Mouse (Mus musculus): ENCODE measurements at regions not wholly inside any gene's neighbourhood (a gene's known extent, or its start where the extent isn't known, plus 50 kb on each side); places are given as distances from the start of the nearest gene placed in this dataset.

GRCm38 (mm10) chr19:49115484-49115883, 909.7 kb downstream of the Sorcs3 start:
- Histone ChIP-seq H3K36me3 (ENCODE audit: control insufficient read depth in 1 of 2, insufficient read depth in 2 of 2, low read length in 2 of 2) (no peaks in the 10 kb centered on the region), H3K27ac (ENCODE audit: control insufficient read depth, low read depth, low read length) (no peak overlapping the region), H3K9me3 (replicated peaks; ENCODE audit: insufficient read depth, low read length) (no peaks in the 10 kb centered on the region), H3K79me2 (ENCODE audit: control insufficient read depth, insufficient read depth, low read length, poor library complexity) (no peaks in the 10 kb centered on the region), H3K9ac (ENCODE audit: control insufficient read depth, low read depth, low read length, poor library complexity, severe bottlenecking) (no peak overlapping the region), H3K4me1 (ENCODE audit: control insufficient read depth in 1 of 2, insufficient read depth in 2 of 2, low read length in 2 of 2) (no peaks in the 10 kb centered on the region), H3K27me3 (ENCODE audit: control insufficient read depth in 1 of 2, insufficient read depth in 2 of 2, low read length in 2 of 2) (no peaks in the 10 kb centered on the region), H3K4me3 (ENCODE audit: control insufficient read depth in 1 of 2, insufficient read depth in 1 of 2, low read depth in 2 of 2, low read length in 2 of 2) (no peak overlapping the region)
- TF ChIP-seq ELF1 (IDR thresholded peaks at IDR 0.05; ENCODE audit: low read depth, low read length): no peak
- no peak for TF ChIP-seq SIN3A (IDR thresholded peaks at IDR 0.05; ENCODE audit: low read length)
- no peak for TF ChIP-seq RCOR1 (IDR thresholded peaks at IDR 0.05; ENCODE audit: low read depth, low read length)
- no peak for TF ChIP-seq HCFC1 (IDR thresholded peaks at IDR 0.05; ENCODE audit: low read depth, low read length)
- TF ChIP-seq USF1 (IDR thresholded peaks at IDR 0.05; ENCODE audit: low read depth, low read length): no peak
- TF ChIP-seq POLR2AphosphoS2 (IDR thresholded peaks at IDR 0.05; ENCODE audit: low read length): no peak
- no peak for TF ChIP-seq POLR2A (IDR thresholded peaks at IDR 0.05; ENCODE audit: control insufficient read depth in 1 of 2, insufficient read depth in 1 of 2, low read depth in 1 of 2, low read length in 2 of 2, poor library complexity in 1 of 2)
- TF ChIP-seq USF2 (IDR thresholded peaks at IDR 0.05; ENCODE audit: borderline replicate concordance in 1 of 2, insufficient read depth in 1 of 2, low read depth in 1 of 2, low read length in 2 of 2): no peak
- TF ChIP-seq MXI1 (IDR thresholded peaks at IDR 0.05; ENCODE audit: low read depth, low read length): no peak
- no peak for TF ChIP-seq ZKSCAN1 (IDR thresholded peaks at IDR 0.05; ENCODE audit: low read depth, low read length)
- no peak for TF ChIP-seq CHD1 (IDR thresholded peaks at IDR 0.05; ENCODE audit: low read depth, low read length)
- TF ChIP-seq ZNF384 (IDR thresholded peaks at IDR 0.05; ENCODE audit: low read depth, low read length): no peak
- TF ChIP-seq TBP (IDR thresholded peaks at IDR 0.05; ENCODE audit: low read depth, low read length): no peak
- no peak for TF ChIP-seq BHLHE40 (IDR thresholded peaks at IDR 0.05; ENCODE audit: borderline replicate concordance, low read depth, low read length)
- TF ChIP-seq MEF2A (IDR thresholded peaks at IDR 0.05; ENCODE audit: extremely low read depth, insufficient replicate concordance, low read depth, low read length, poor library complexity, severe bottlenecking): no peak
- TF ChIP-seq KAT2A (conservative IDR thresholded peaks at IDR 0.05; ENCODE audit: low read depth, low read length): no peak
- TF ChIP-seq ETS1 (IDR thresholded peaks at IDR 0.05; ENCODE audit: low read depth, low read length): no peak
- TF ChIP-seq MAFK (IDR thresholded peaks at IDR 0.05; ENCODE audit: borderline replicate concordance, low read depth, low read length): no peak
- TF ChIP-seq MAX (IDR thresholded peaks at IDR 0.05; ENCODE audit: low read length): no peak
- DNase-seq (ENCODE audit: low read depth, low spot score): no peak

- H3K36me3 ChIP-seq (ENCODE audit: control insufficient read depth in 1 of 2, insufficient read depth in 2 of 2, low read length in 2 of 2): no peaks in the 10 kb centered on the region
- H3K9ac ChIP-seq (ENCODE audit: control insufficient read depth, low read depth, low read length, poor library complexity, severe bottlenecking): no peak overlapping the region
- H3K27me3 ChIP-seq (ENCODE audit: control insufficient read depth in 1 of 2, insufficient read depth in 2 of 2, low read length in 2 of 2): no peaks in the 10 kb centered on the region
- no peak overlapping the region for H3K4me3 ChIP-seq (ENCODE audit: control insufficient read depth in 1 of 2, insufficient read depth in 1 of 2, low read depth in 2 of 2, low read length in 2 of 2)
- no peaks in the 10 kb centered on the region for H3K79me2 ChIP-seq (ENCODE audit: control insufficient read depth, insufficient read depth, low read length, poor library complexity)
- no peaks in the 10 kb centered on the region for H3K4me1 ChIP-seq (ENCODE audit: control insufficient read depth in 1 of 2, insufficient read depth in 2 of 2, low read length in 2 of 2)
- no peaks in the 10 kb centered on the region for H3K9me3 ChIP-seq (replicated peaks; ENCODE audit: insufficient read depth, low read length)
- no peak overlapping the region for H3K27ac ChIP-seq (ENCODE audit: control insufficient read depth, low read depth, low read length)
- no peak for TF ChIP-seq ELF1 (IDR thresholded peaks at IDR 0.05; ENCODE audit: low read depth, low read length)
- no peak for TF ChIP-seq GABPA (IDR thresholded peaks at IDR 0.05; ENCODE audit: low read depth, low read length)
- TF ChIP-seq MAZ (IDR thresholded peaks at IDR 0.05; ENCODE audit: low read depth, low read length): no peak
- DNase-seq (ENCODE audit: low read depth, low spot score): no peak
These were observed 925.8 kb downstream of the Sorcs3 start for GRCm38 (mm10) chr19:49131664-49132063.

Measured in MEL (cell line).